Mouse (Mus musculus) heart, postnatal 0 days (tissue): ENCODE measurements at regions not wholly inside any gene's neighbourhood (a gene's known extent, or its start where the extent isn't known, plus 50 kb on each side); places are given as distances from the start of the nearest gene placed in this dataset.

Source experiments
- ATAC-seq: fragments of 200-750 bp; cut with Nextera tagmentation; 2 replicates; pipeline ENCODE4 v1.8.0; 2017; ENCODE audit warnings: low read depth, moderate number of reproducible peaks, moderate library complexity; ENCODE audit not compliant: insufficient read depth
- DNase-seq: peaks from one replicate; pipeline ENCODE4 v3.0.0-alpha.2; 2016; ENCODE audit warnings: low spot score
- H3K27ac ChIP-seq: fragments of 300-500 bp; sonication (generic); 2 replicates; pipeline ENCODE4 v1.5.1; 2014; ENCODE audit warnings: low read depth, mild to moderate bottlenecking
- H3K27me3 ChIP-seq: fragments of 300-500 bp; sonication (generic); 2 replicates; pipeline ENCODE4 v1.6.1; 2014; ENCODE audit warnings: low read length, mixed read lengths; ENCODE audit not compliant: control insufficient read depth, insufficient read depth
- H3K36me3 ChIP-seq: fragments of 300-500 bp; sonication (generic); replicated peaks from 2 replicates; pipeline ENCODE4 v1.6.1; 2014; ENCODE audit warnings: low read length, mixed read lengths; ENCODE audit not compliant: control insufficient read depth, insufficient read depth
- H3K4me1 ChIP-seq: fragments of 300-500 bp; sonication (generic); 2 replicates; pipeline ENCODE4 v1.6.1; 2014; ENCODE audit warnings: antibody characterized with exemption; ENCODE audit not compliant: control insufficient read depth, insufficient read depth
- H3K4me2 ChIP-seq: fragments of 300-500 bp; sonication (generic); 2 replicates; pipeline ENCODE4 v1.6.1; 2014; ENCODE audit warnings: low read depth, mild to moderate bottlenecking, low read length, moderate library complexity
- H3K4me3 ChIP-seq: fragments of 300-500 bp; sonication (generic); 2 replicates; pipeline ENCODE4 v1.5.1; 2014; ENCODE audit warnings: low read depth, low read length
- H3K9ac ChIP-seq: fragments of 300-500 bp; sonication (generic); replicated peaks from 2 replicates; pipeline ENCODE4 v1.6.1; 2014; ENCODE audit warnings: low read depth, low read length, mixed read lengths
- H3K9me3 ChIP-seq: fragments of 300-500 bp; sonication (generic); replicated peaks from 2 replicates; pipeline ENCODE4 v1.6.1; 2016; ENCODE audit warnings: low read length; ENCODE audit not compliant: control insufficient read depth
- CTCF ChIP-seq: IDR thresholded peaks from 2 replicates; pipeline ENCODE4 v1.5.1; 2016; ENCODE audit warnings: antibody characterized with exemption, control low read depth, low read depth
- EP300 ChIP-seq: IDR thresholded peaks from 2 replicates; pipeline ENCODE4 v1.6.1; 2016; ENCODE audit warnings: antibody characterized with exemption, low read depth
- WGBS: fragments of 180-500 bp; shearing (Covaris S2); extraction: QIAGEN DNeasy Blood & Tissue Kit; methylation state at CpG from one replicate; pipeline ENCODE4 v1.1.7; 2014; 5-methylcytosine and 5-hydroxymethylcytosine counted together

GRCm38 (mm10) chr16:7555911-7556310 lies 869.0 kb downstream of the Tmem114 start:
- Histone ChIP-seq H3K4me3 (no peak overlapping the region), H3K9me3 (no peaks in the 10 kb centered on the region), H3K27me3 (no peaks in the 10 kb centered on the region), H3K36me3 (no peaks in the 10 kb centered on the region), H3K4me1 (no peaks in the 10 kb centered on the region), H3K9ac (no peak overlapping the region), H3K27ac (no peak overlapping the region), H3K4me2 (no peak overlapping the region)
- 74% methylated on average over 9 of the region's 9 CpGs for WGBS
- DNase-seq (no peak), ATAC-seq (no peak)
- no peak for TF ChIP-seq CTCF
- no peak for TF ChIP-seq EP300

GRCm38 (mm10) chr16:7549568-7549967 lies 875.4 kb downstream of the Tmem114 start:
- DNase-seq (no peak), ATAC-seq (no peak)
- no peaks in the 10 kb centered on the region for H3K4me1 ChIP-seq
- TF ChIP-seq EP300 (no peak), CTCF (no peak)
- no peaks in the 10 kb centered on the region for H3K27me3 ChIP-seq
- no peaks in the 10 kb centered on the region for H3K9me3 ChIP-seq
- H3K4me2 ChIP-seq: no peak overlapping the region
- no peak overlapping the region for H3K27ac ChIP-seq
- H3K36me3 ChIP-seq: no peaks in the 10 kb centered on the region
- WGBS: 57% methylated on average over 1 of the region's 1 CpGs
- H3K9ac ChIP-seq: no peak overlapping the region
- H3K4me3 ChIP-seq: no peak overlapping the region

GRCm38 (mm10) chr16:7544067-7544466 lies 880.9 kb downstream of the Tmem114 start:
- Histone ChIP-seq H3K4me3 (no peak overlapping the region), H3K4me2 (no peak overlapping the region), H3K27ac (no peak overlapping the region), H3K36me3 (no peaks in the 10 kb centered on the region), H3K9me3 (no peaks in the 10 kb centered on the region), H3K9ac (no peak overlapping the region), H3K27me3 (no peaks in the 10 kb centered on the region), H3K4me1 (no peaks in the 10 kb centered on the region)
- TF ChIP-seq EP300 (no peak), CTCF (no peak)
- ATAC-seq (no peak), DNase-seq (no peak)
- WGBS: 65% methylated on average over 4 of the region's 4 CpGs

- ATAC-seq: no peak
- no peak overlapping the region for H3K4me3 ChIP-seq
- TF ChIP-seq CTCF: no peak
- no peak for TF ChIP-seq EP300
These were observed 895.1 kb downstream of the Tmem114 start for GRCm38 (mm10) chr16:7529811-7530210.

GRCm38 (mm10) chr16:7528963-7529362 lies 896.0 kb downstream of the Tmem114 start:
- DNase-seq (no peak), ATAC-seq (no peak)
- no peak overlapping the region for H3K4me3 ChIP-seq
- no peak overlapping the region for H3K9ac ChIP-seq
- TF ChIP-seq CTCF: no peak
- TF ChIP-seq EP300: no peak
- H3K36me3 ChIP-seq: no peaks in the 10 kb centered on the region
- no peak overlapping the region for H3K27ac ChIP-seq
- no peaks in the 10 kb centered on the region for H3K9me3 ChIP-seq
- H3K4me1 ChIP-seq: no peaks in the 10 kb centered on the region
- no peak overlapping the region for H3K4me2 ChIP-seq
- no peaks in the 10 kb centered on the region for H3K27me3 ChIP-seq
- 54% methylated on average over 5 of the region's 5 CpGs for WGBS

More at GRCm38 (mm10) chr16:7529811-7530210, 895.1 kb downstream of the Tmem114 start:
- no peak overlapping the region for H3K4me2 ChIP-seq
- H3K36me3 ChIP-seq: no peaks in the 10 kb centered on the region
- no peaks in the 10 kb centered on the region for H3K9me3 ChIP-seq
- H3K9ac ChIP-seq: no peak overlapping the region
- no peak for DNase-seq
- no peak overlapping the region for H3K27ac ChIP-seq
- no peaks in the 10 kb centered on the region for H3K27me3 ChIP-seq
- H3K4me1 ChIP-seq: no peaks in the 10 kb centered on the region
- WGBS: 89% methylated on average over 2 of the region's 2 CpGs
